Mouse (Mus musculus) MN1 (cell line): ENCODE data around the gene Ces4a.
"Not testable (repeated sequence)": the region's sequence is repeated elsewhere in the genome, so short reads cannot be mapped to it uniquely, and the experiment has no call there.

Source experiments
- DNase-seq: peaks from one replicate; pipeline ENCODE4 v3.0.0-alpha.2; 2016; ENCODE audit warnings: low spot score

Gene Ces4a

GRCm38 (mm10) chr8:105170041-105170380 is 38.4 kb downstream of the Ces4a start:
- DNase-seq = no peak

DNA sequence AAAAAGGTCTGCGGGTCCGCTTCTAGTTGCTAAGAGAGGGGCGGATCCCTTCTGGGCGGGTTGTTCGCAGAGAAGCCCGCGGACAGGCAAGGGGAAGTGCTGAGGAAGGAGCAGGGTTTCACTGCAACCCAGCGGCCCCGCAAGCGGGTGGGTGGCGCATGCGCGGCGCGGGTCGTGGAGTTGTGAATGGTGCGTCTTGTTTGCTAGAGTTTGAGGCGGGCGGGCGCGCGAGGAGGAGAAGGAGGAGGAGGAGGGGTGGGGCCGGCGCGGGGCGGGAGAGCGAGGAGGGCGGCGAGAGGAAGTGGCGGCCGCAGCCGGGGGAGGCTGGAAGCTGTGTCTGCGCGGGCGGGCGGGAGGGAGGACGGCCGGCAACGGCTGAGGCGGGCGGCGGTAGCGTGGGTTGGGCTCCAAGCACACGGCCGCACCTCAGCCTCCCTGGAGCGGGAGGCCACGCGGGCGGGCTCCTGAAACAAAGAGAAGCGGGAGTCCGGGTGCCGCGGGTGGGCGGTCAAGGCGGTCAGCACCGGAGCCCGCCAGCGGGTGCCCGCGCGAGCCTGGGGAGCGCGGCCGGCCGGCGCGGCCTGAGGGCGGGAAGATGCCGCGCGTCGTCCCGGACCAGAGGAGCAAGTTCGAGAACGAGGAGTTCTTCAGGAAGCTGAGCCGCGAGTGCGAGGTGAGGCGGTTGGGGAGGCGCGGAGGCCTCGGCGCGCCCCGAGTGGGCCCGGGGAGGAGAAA is 38.9 kb downstream of the Ces4a start, which contains the start of gene Cbfb:
Gene Cbfb (plus strand): TSS at position 294 of the 735 bp plus-strand sequence.
- DNase-seq = peak; percentile 99

GRCm38 (mm10) chr8:105171116-105172002 is 39.8 kb downstream of the Ces4a start:
- peak; percentile 62 for DNase-seq

- peak; percentile 32 for DNase-seq
Measured at GRCm38 (mm10) chr8:105172003-105172362, 40.4 kb downstream of the Ces4a start.

GRCm38 (mm10) chr8:105175287-105175686 is 43.7 kb downstream of the Ces4a start:
- DNase-seq = not testable (repeated sequence)

GRCm38 (mm10) chr8:105178211-105178800 is 46.7 kb downstream of the Ces4a start:
- DNase-seq = peak; percentile 75

- no peak for DNase-seq
Measured at GRCm38 (mm10) chr8:105182201-105182600, 50.6 kb downstream of the Ces4a start.

DNA sequence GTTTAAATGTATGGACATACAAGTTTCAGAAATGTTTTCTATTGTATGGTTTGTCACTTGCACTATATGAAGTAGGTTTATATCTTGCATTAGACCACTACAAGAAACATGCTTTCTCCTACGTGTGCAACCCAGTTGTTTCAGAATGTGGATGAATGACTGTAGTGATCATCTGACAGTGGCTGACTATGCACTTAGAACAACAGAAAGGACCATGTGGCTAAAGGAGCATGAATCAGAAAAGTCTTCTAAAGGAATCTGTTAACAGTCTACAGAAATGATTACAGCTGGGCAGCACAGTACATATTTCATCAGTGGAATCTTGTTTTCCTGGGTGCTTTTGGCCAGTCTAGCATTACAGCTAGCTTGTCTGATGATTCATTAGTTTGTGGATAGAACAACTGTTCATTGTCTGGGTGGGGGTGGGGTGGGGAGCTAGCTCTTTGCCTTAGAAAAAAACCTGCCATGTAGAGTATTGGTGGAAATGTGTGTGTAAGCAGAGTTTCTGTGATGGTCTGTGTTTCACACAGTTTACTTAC is 54.9 kb downstream of the Ces4a start:
- peak; percentile 61 for DNase-seq

DNA sequence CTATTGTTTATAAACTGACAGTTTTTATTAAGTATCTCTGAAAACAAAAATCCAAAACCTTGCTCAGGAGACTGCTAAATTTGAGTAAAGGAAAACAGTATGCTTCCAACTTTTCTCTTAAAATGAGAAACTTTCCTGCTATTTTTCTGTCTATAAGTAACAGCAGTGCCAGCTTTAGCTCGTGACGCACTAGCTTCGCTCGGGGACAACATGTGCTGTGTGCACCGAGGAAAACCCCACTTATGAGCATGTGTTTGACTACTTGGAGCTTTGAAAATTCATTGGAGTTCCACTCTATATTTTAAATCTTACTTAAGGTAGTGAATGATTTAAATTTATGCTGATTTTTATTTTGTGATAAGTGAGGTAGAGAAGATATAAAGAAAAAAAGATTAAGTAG is 60.6 kb downstream of the Ces4a start:
- DNase-seq = no peak
